ENCODE assay signal across 12 mouse cellular contexts in genomic region chr11:96281855-96282570, GRCm38 (mm10). TPM values are rescaled to one million over a fixed set of nuclear protein-coding genes. Genes with fewer than 3 reads are reported as not detected.
DNase-seq lines count a peak whose midpoint lies in the region; ATAC-seq lines count a peak whose summit lies in the region.
"Had no signal": no experiment of that assay in that cellular context is flagged by ENCODE, and none has a peak within 500 bp of the region (broad histone marks: within the 10 kb centered on the region; RNA-seq: fewer than 3 reads in every experiment).

Gene Hoxb8 (plus strand): TSS chr11:96281905.

- H3K4me1 ChIP-seq in liver, embryonic 11.5 days (replicated peaks; ENCODE audit: control insufficient read depth, insufficient read depth, low read length), result no peaks in the 10 kb centered on the region
- peaks cover 43% of the 10 kb centered on the region for H3K4me1 ChIP-seq in neural tube, embryonic 15.5 days
- H3K4me1 ChIP-seq in forebrain, embryonic 11.5 days (replicated peaks; ENCODE audit: control insufficient read depth, insufficient read depth, low read length), result no peaks in the 10 kb centered on the region; the same call in none of the 2 replicates

- 2% methylated on average over 27 of the region's 27 CpGs for WGBS in liver, embryonic 11.5 days
- WGBS in neural tube, embryonic 15.5 days, result under 1% methylated on average over 27 of the region's 27 CpGs
- 1% methylated on average over 27 of the region's 27 CpGs for WGBS in forebrain, embryonic 11.5 days

- H3K9ac ChIP-seq in liver, embryonic 11.5 days (ENCODE audit: low read depth, low read length), result no peak within 1 kb of the TSS
- H3K9ac ChIP-seq in neural tube, embryonic 15.5 days (replicated peaks), result peak within 1 kb of the TSS; percentile 83
- H3K9ac ChIP-seq in forebrain, embryonic 11.5 days (ENCODE audit: low read length), result no peak within 1 kb of the TSS
- H3K9ac ChIP-seq: forebrain, embryonic 13.5 days had no signal

- ATAC-seq in liver, embryonic 11.5 days (replicated peaks; ENCODE audit: low FRiP score), result no peak
- ATAC-seq in neural tube, embryonic 15.5 days (ENCODE audit: low FRiP score), result peak; percentile 54
- no peak for ATAC-seq in forebrain, embryonic 11.5 days (replicated peaks; ENCODE audit: low FRiP score)
- no peak for ATAC-seq in frontal cortex, adult (ENCODE audit: low TSS enrichment)
- ATAC-seq: forebrain, embryonic 13.5 days had no signal

- no peaks in the 10 kb centered on the region for H3K9me3 ChIP-seq in liver, embryonic 11.5 days (ENCODE audit: control insufficient read depth, low read length)
- H3K9me3 ChIP-seq in neural tube, embryonic 15.5 days (replicated peaks), result no peaks in the 10 kb centered on the region
- H3K9me3 ChIP-seq in forebrain, embryonic 11.5 days (ENCODE audit: control insufficient read depth, low read length), result no peaks in the 10 kb centered on the region
- H3K9me3 ChIP-seq: forebrain, embryonic 13.5 days; G1E had no signal

- no peak for DNase-seq in liver, embryonic 11.5 days (ENCODE audit: low spot score)
- no peak for DNase-seq in liver
- DNase-seq in adrenal gland, postnatal 25 days, result no peak
- peak; percentile 58 for DNase-seq in kidney, adult 9 months
- DNase-seq in cerebellum, adult 8-10 months, result no peak
- DNase-seq in forebrain, embryonic 11.5 days (ENCODE audit: low spot score), result no peak
- DNase-seq: heart, postnatal 36 days had no signal

- H3K4me3 ChIP-seq in liver, embryonic 11.5 days (ENCODE audit: low read depth, low read length), result peak within 1 kb of the TSS; percentile 32; the same call in 1 of the 2 replicates
- peak within 1 kb of the TSS; percentile 60 for H3K4me3 ChIP-seq in neural tube, embryonic 15.5 days (replicated peaks)
- H3K4me3 ChIP-seq in forebrain, embryonic 11.5 days (ENCODE audit: low read depth, low read length), result no peak within 1 kb of the TSS
- H3K4me3 ChIP-seq: forebrain, embryonic 13.5 days had no signal

- no peak within 1 kb of the TSS for H3K27ac ChIP-seq in liver, embryonic 11.5 days (ENCODE audit: low read depth, low read length)
- peak within 1 kb of the TSS; percentile 99 for H3K27ac ChIP-seq in neural tube, embryonic 15.5 days (replicated peaks)
- no peak within 1 kb of the TSS for H3K27ac ChIP-seq in forebrain, embryonic 11.5 days (ENCODE audit: low read depth, low read length)
- H3K27ac ChIP-seq: forebrain, embryonic 13.5 days had no signal

- H3K36me3 ChIP-seq in liver, embryonic 11.5 days (ENCODE audit: control insufficient read depth, insufficient read depth, low read length), result no peaks in the 10 kb centered on the region
- H3K36me3 ChIP-seq in neural tube, embryonic 15.5 days, result no peaks in the 10 kb centered on the region
- no peaks in the 10 kb centered on the region for H3K36me3 ChIP-seq in forebrain, embryonic 11.5 days (ENCODE audit: control insufficient read depth, insufficient read depth, low read length)
- H3K36me3 ChIP-seq: G1E had no signal

- peaks cover 100% of the 10 kb centered on the region for H3K27me3 ChIP-seq in liver, embryonic 11.5 days (replicated peaks; ENCODE audit: control insufficient read depth, insufficient read depth, low read length)
- H3K27me3 ChIP-seq in neural tube, embryonic 15.5 days (replicated peaks), result no peaks in the 10 kb centered on the region
- peaks cover 97% of the 10 kb centered on the region for H3K27me3 ChIP-seq in forebrain, embryonic 11.5 days (ENCODE audit: control insufficient read depth, insufficient read depth, low read length)

- peak within 1 kb of the TSS; percentile 49; the same call in 1 of the 2 replicates for H3K4me2 ChIP-seq in liver, embryonic 11.5 days
- H3K4me2 ChIP-seq in neural tube, embryonic 15.5 days, result peak within 1 kb of the TSS; percentile 87
- no peak within 1 kb of the TSS for H3K4me2 ChIP-seq in forebrain, embryonic 11.5 days (ENCODE audit: low read depth, low read length, severe bottlenecking)
- H3K4me2 ChIP-seq: forebrain, embryonic 13.5 days had no signal

RNA-seq across cellular contexts. Expression of gene Hoxb8, which starts in this region (rescaled TPM):
- polyA plus RNA-seq in liver, embryonic 11.5 days (2014; fragmentation: Nextera tagmentation; extraction: Ambion mirVana), result 0.43 and 0.62 TPM in 2 replicates
- 84.9 and 94.6 TPM in 2 replicates for total RNA-seq in adrenal gland, postnatal 25 days (2021)
- 63.1 and 71.8 TPM in 2 replicates for polyA plus RNA-seq in neural tube, embryonic 15.5 days (2015; fragmentation: Nextera tagmentation; extraction: Ambion mirVana)
- polyA plus RNA-seq in forebrain, embryonic 11.5 days (2014; fragmentation: Nextera tagmentation; extraction: Ambion mirVana), result not detected in 2 replicates
- total RNA-seq: heart, postnatal 36 days; monocyte, adult 5-6 weeks had no signal
- polyA plus RNA-seq: forebrain, embryonic 13.5 days had no signal

Comparison
In these comparisons a context has a peak if more than half of its experiments do, and no peak if none do; other contexts are left out.
1. RNA of gene Hoxb8 (polyA plus RNA-seq): 63.1 to 71.8 TPM in neural tube, embryonic 15.5 days; 0.43 to 0.62 TPM in liver, embryonic 11.5 days and not detected in forebrain, embryonic 11.5 days; every median in the first group is over 10 times any median in the second.